Mouse (Mus musculus) intestine, embryonic 16.5 days (tissue): ENCODE measurements around the gene Kcne1l. TPM values are rescaled to one million over a fixed set of nuclear protein-coding genes. Genes with fewer than 3 reads are reported as not detected.
A peak's percentile ranks its signal among the peaks of the same experiment; 100 is the strongest.

Source experiments
- ATAC-seq: fragments of 200-750 bp; cut with Nextera tagmentation; 2 replicates; pipeline ENCODE4 v1.8.0; 2017; ENCODE audit warnings: moderate TSS enrichment, moderate library complexity
- H3K27ac ChIP-seq: fragments of 300-500 bp; sonication (generic); 2 replicates; pipeline ENCODE4 v1.5.1; 2014; ENCODE audit warnings: mild to moderate bottlenecking, low read length
- H3K27me3 ChIP-seq: fragments of 300-500 bp; sonication (generic); replicated peaks from 2 replicates; pipeline ENCODE4 v1.6.1; 2014; ENCODE audit warnings: low read length, control low read depth, mixed read lengths; ENCODE audit not compliant: control insufficient read depth, insufficient read depth
- H3K36me3 ChIP-seq: fragments of 300-500 bp; sonication (generic); 2 replicates; pipeline ENCODE4 v1.6.1; 2014; ENCODE audit warnings: low read length, control low read depth; ENCODE audit not compliant: control insufficient read depth, insufficient read depth
- H3K4me1 ChIP-seq: fragments of 300-500 bp; sonication (generic); 2 replicates; pipeline ENCODE4 v1.6.1; 2014; ENCODE audit warnings: low read length, control low read depth, mixed read lengths; ENCODE audit not compliant: control insufficient read depth, insufficient read depth
- H3K4me2 ChIP-seq: fragments of 300-500 bp; sonication (generic); 2 replicates; pipeline ENCODE4 v1.6.1; 2014; ENCODE audit warnings: low read depth, low read length, control low read depth
- H3K4me3 ChIP-seq: fragments of 300-500 bp; sonication (generic); 2 replicates; pipeline ENCODE4 v1.5.1; 2014; ENCODE audit warnings: mild to moderate bottlenecking, low read length
- H3K9ac ChIP-seq: fragments of 300-500 bp; sonication (generic); 2 replicates; pipeline ENCODE4 v1.6.1; 2014; ENCODE audit warnings: low read depth, low read length
- H3K9me3 ChIP-seq: fragments of 300-500 bp; sonication (generic); 2 replicates; pipeline ENCODE4 v1.6.1; 2016; ENCODE audit warnings: low read length, control low read depth; ENCODE audit not compliant: control insufficient read depth
- WGBS: fragments of 180-500 bp; shearing (Covaris S2); extraction: QIAGEN DNeasy Blood & Tissue Kit; methylation state at CpG from one replicate; pipeline ENCODE4 v1.1.7; 2014; 5-methylcytosine and 5-hydroxymethylcytosine counted together
- polyA plus RNA-seq: library from polyadenylated mRNA; unstranded; fragments of >200 nt; fragmentation: Nextera tagmentation; extraction: Ambion mirVana; gene quantifications from 2 replicates; pipeline ENCODE4 v1.2.1, GENCODE M21; 2015

The Kcne1l gene
- polyA plus RNA-seq, 1 experiment from 2014 or later: 34.8 TPM

GRCm38 (mm10) chrX:142304592-142304991 is 1.5 kb downstream of the Kcne1l start:
- Histone ChIP-seq H3K4me3 (no peak overlapping the region), H3K4me2 (no peak overlapping the region), H3K4me1 (peaks cover 11% of the 10 kb centered on the region), H3K27me3 (no peaks in the 10 kb centered on the region), H3K9me3 (no peaks in the 10 kb centered on the region), H3K9ac (no peak overlapping the region), H3K36me3 (no peaks in the 10 kb centered on the region), H3K27ac (no peak overlapping the region; the same call in 1 of the 2 replicates)
- ATAC-seq: peak; percentile 82

- Histone ChIP-seq H3K9me3 (no peaks in the 10 kb centered on the region), H3K4me1 (peaks cover 11% of the 10 kb centered on the region), H3K27me3 (no peaks in the 10 kb centered on the region), H3K36me3 (no peaks in the 10 kb centered on the region), H3K9ac (no peak overlapping the region), H3K4me2 (no peak overlapping the region), H3K4me3 (no peak overlapping the region), H3K27ac (no peak overlapping the region)
- 42% methylated on average over 2 of the region's 2 CpGs for WGBS
- ATAC-seq: no peak
Measured at GRCm38 (mm10) chrX:142303456-142303855, 2.6 kb downstream of the Kcne1l start.

DNA sequence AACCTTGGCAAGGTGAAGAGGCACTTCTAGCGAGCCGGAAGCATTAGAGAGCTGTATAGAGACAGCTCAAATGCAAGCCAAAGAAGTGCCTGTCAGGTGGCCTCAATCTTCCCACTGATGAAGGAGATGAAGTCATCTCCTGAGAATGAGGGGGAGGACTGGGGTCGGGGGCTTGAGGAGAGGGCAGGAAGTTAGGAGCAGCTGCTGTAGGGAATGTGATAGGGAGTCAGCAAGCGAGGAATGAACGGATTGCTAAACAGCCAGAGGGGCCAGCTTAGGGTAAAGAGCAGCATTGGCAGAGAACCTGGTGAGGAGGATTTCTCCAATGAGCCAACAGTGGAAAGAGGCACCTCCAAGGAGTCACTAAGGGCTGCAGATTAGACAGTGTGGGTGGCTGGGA is 20.2 kb downstream of the Kcne1l start:
- peak; percentile 38; the same call in 1 of the 2 replicates for ATAC-seq
- no peak overlapping the region for H3K9ac ChIP-seq
- WGBS: 48% methylated on average over 5 of the region's 5 CpGs
- H3K9me3 ChIP-seq: no peaks in the 10 kb centered on the region
- H3K4me1 ChIP-seq: no peaks in the 10 kb centered on the region
- no peaks in the 10 kb centered on the region for H3K36me3 ChIP-seq
- no peak overlapping the region for H3K4me3 ChIP-seq
- no peak overlapping the region for H3K4me2 ChIP-seq
- no peak overlapping the region for H3K27ac ChIP-seq
- H3K27me3 ChIP-seq: 0 out of 2 replicates have a peak, but pooled peaks cover 6% of the 10 kb centered on the region

GRCm38 (mm10) chrX:142276573-142276972 is 29.5 kb downstream of the Kcne1l start:
- 55% methylated on average over 3 of the region's 3 CpGs for WGBS
- Histone ChIP-seq H3K27ac (no peak overlapping the region), H3K27me3 (no peaks in the 10 kb centered on the region), H3K9me3 (no peaks in the 10 kb centered on the region), H3K9ac (no peak overlapping the region), H3K36me3 (no peaks in the 10 kb centered on the region), H3K4me1 (no peaks in the 10 kb centered on the region), H3K4me2 (no peak overlapping the region), H3K4me3 (no peak overlapping the region)
- no peak for ATAC-seq

- H3K4me2 ChIP-seq: no peak overlapping the region
- no peak for ATAC-seq
- no peaks in the 10 kb centered on the region for H3K4me1 ChIP-seq
- no peak overlapping the region for H3K27ac ChIP-seq
- H3K27me3 ChIP-seq: no peaks in the 10 kb centered on the region
- no peaks in the 10 kb centered on the region for H3K9me3 ChIP-seq
- no peak overlapping the region for H3K9ac ChIP-seq
- H3K4me3 ChIP-seq: no peak overlapping the region
- H3K36me3 ChIP-seq: no peaks in the 10 kb centered on the region
- 59% methylated on average over 3 of the region's 3 CpGs for WGBS
Measured at GRCm38 (mm10) chrX:142276031-142276430, 30.1 kb downstream of the Kcne1l start.

Other genes with a start within 250 kb of the Kcne1l start
- gene Gucy2f, start 109.4 kb downstream of the Kcne1l start, polyA plus RNA-seq: not detected in 2 replicates
- 23.2 and 24.3 TPM in 2 replicates for gene Nxt2, start 79.5 kb downstream of the Kcne1l start, polyA plus RNA-seq
- 10.0 and 10.1 TPM in 2 replicates for gene Acsl4, start 84.2 kb upstream of the Kcne1l start, polyA plus RNA-seq